In the genomic region with DNA sequence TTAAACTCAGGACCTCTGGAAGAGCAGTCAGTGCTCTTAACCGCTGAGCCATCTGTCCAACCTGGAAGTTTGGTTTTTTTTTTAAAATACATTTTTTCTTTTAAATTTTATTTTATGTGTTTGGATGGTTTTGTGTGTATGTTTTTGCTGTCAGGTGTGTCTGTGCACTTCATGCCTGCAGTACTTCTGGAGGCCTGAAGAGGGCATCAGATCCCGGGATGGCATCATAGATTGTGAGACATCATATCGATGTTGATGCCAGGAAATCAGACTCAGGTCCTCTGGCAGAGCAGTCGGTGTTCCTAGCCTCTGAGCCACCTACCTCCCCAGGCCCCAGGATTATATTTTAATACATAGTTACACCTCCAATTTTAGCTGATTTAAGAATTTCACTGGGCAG, we compare ENCODE assay signal across 1 mouse cellular context.
TF ChIP-seq lines count a peak whose summit lies in the region.

No protein-coding gene starts in this region.

TF ChIP-seq in MEL, 35 proteins besides CTCF, POLR2A, EP300 and RAD21 (continued from another document):
- no peak for TF ChIP-seq TAL1 (IDR thresholded peaks at IDR 0.05; ENCODE audit: low read length)
- TF ChIP-seq ZC3H11A (IDR thresholded peaks at IDR 0.05; ENCODE audit: low read depth, low read length): 0 out of 2 replicates have a peak, but pooled peaks have one; percentile 5
- no peak for TF ChIP-seq NELFE (IDR thresholded peaks at IDR 0.05; ENCODE audit: low read depth, low read length)
- TF ChIP-seq ZKSCAN1 (IDR thresholded peaks at IDR 0.05; ENCODE audit: low read depth, low read length): no peak
TF ChIP-seq in MEL: peak in this region for 2.
